Mouse (Mus musculus) cerebellum, adult 2 months (tissue): ENCODE data around the gene Fam76a.

Experiments used
- CTCF ChIP-seq: fragments of 200-500 bp; IDR thresholded peaks from 2 replicates; pipeline ENCODE4 v1.5.1; 2011; ENCODE audit warnings: low read depth, mild to moderate bottlenecking, control low read depth, low read length, moderate library complexity, borderline replicate concordance; ENCODE audit not compliant: insufficient read depth
- POLR2A ChIP-seq: fragments of 200-500 bp; IDR thresholded peaks from 2 replicates; pipeline ENCODE4 v1.6.1; 2011; ENCODE audit warnings: low read length, control low read depth, borderline replicate concordance; ENCODE audit not compliant: insufficient read depth

DNA sequence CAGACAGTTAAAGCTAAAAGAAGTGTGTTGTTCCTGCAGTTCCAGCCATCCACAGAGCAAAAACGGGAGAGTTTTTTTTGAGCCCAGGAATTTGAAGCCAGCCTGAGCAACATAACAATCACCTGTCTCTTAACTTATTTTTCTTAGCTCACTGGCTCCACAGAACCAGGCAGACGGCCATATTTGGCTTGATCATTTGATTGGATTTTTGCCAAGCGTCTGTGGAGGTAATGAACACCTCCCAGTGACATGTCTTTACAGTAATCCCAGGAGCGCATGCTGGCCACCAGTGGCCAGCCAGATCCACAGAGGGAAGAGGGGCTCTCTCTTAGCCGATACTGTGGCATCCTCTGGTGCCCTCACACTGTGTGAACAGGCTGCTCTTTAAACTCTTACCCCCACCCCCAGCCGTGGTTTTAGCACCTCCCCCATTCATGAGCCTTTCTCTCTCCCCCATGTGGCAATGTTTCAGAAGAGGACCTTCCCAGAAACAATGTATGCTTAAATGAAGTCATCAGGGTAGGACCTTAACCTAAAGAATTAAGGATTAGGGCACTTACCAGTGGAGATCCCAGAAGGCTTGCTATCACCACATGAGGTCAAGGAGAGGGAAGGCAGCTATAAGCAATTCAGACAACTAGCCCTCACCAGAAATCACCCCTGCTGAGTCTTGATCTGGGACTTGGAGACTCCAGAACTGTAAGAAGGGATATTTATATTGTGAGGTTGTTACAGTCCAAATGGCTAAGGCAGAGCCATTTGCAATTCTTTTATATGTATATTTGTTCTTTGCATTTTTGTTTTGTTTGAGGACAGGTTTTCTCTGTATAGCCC, 46.0 kb upstream of the Fam76a start:
- TF ChIP-seq CTCF (no peak), POLR2A (no peak)
